Mouse (Mus musculus): ENCODE measurements at regions not wholly inside any gene's neighbourhood (a gene's known extent, or its start where the extent isn't known, plus 50 kb on each side); places are given as distances from the start of the nearest gene placed in this dataset.

DNA sequence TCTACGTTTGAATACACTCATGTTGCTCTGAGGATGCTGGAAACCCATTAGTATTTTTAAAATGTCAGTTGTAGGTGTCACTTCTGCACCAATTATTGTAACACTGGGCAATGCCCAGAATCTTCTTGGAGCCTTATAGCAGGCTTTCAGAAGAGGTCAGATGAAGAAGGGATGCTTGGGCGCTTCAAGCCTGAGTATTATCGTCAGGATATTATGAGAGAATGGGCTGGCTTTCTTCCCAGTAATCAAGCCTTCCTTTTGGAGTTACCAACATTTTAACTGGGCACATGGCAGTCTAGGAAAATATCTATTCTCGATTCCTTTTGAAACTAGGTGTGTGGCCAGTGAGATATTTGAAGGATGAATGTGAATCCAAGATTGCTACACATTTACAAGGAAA lies 77.0 kb upstream of the Cacna1e start:
- Histone ChIP-seq H3K36me3 (ENCODE audit: control insufficient read depth, insufficient read depth) (no peaks in the 10 kb centered on the region), H3K27ac (ENCODE audit: low read length) (no peak overlapping the region), H3K4me3 (ENCODE audit: low read length) (no peak overlapping the region), H3K27me3 (ENCODE audit: control insufficient read depth, insufficient read depth, low read length) (no peaks in the 10 kb centered on the region), H3K4me2 (ENCODE audit: low read depth, low read length) (no peak overlapping the region), H3K9me3 (replicated peaks; ENCODE audit: control insufficient read depth, low read length) (no peaks in the 10 kb centered on the region), H3K9ac (ENCODE audit: low read length) (no peak overlapping the region), H3K4me1 (ENCODE audit: control insufficient read depth, insufficient read depth, low read length) (no peaks in the 10 kb centered on the region)
- no peak for ATAC-seq (replicated peaks; ENCODE audit: extremely low read depth, insufficient read depth, low FRiP score)
- WGBS = 64% methylated on average over 4 of the region's 4 CpGs

- no peak overlapping the region for H3K27ac ChIP-seq (ENCODE audit: low read length)
- H3K4me3 ChIP-seq (ENCODE audit: low read length) = no peak overlapping the region
- no peaks in the 10 kb centered on the region for H3K9me3 ChIP-seq (replicated peaks; ENCODE audit: control insufficient read depth, low read length)
- H3K27me3 ChIP-seq (ENCODE audit: control insufficient read depth, insufficient read depth, low read length) = no peaks in the 10 kb centered on the region
- no peaks in the 10 kb centered on the region for H3K36me3 ChIP-seq (ENCODE audit: control insufficient read depth, insufficient read depth)
- H3K4me2 ChIP-seq (ENCODE audit: low read depth, low read length) = no peak overlapping the region
- 77% methylated on average over 5 of the region's 5 CpGs for WGBS
- H3K9ac ChIP-seq (ENCODE audit: low read length) = no peak overlapping the region
- ATAC-seq (replicated peaks; ENCODE audit: extremely low read depth, insufficient read depth, low FRiP score) = no peak
- H3K4me1 ChIP-seq (ENCODE audit: control insufficient read depth, insufficient read depth, low read length) = no peaks in the 10 kb centered on the region
Measured at GRCm38 (mm10) chr1:154956625-154957031, 72.3 kb upstream of the Cacna1e start.

DNA sequence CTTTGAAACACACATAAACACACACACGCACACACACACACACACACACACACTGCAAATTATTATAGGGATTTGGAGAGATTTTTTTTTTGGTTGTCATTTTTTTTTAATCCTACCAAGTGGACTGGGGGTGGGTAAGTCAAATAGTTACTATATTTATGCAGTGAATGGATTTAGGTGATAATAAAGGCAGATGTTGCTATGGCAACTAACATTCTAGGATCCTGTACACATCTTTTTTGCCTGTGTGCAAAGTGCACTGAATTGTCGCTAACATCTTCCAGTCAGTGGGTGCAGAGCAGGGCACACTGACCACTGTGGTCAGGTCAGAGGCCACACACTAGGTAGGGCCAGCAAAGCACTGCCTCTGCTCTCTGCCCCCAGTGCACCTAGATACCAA lies 68.4 kb upstream of the Cacna1e start:
- H3K4me3 ChIP-seq (ENCODE audit: low read length) = no peak overlapping the region
- H3K9me3 ChIP-seq (replicated peaks; ENCODE audit: control insufficient read depth, low read length) = no peaks in the 10 kb centered on the region
- H3K36me3 ChIP-seq (ENCODE audit: control insufficient read depth, insufficient read depth) = no peaks in the 10 kb centered on the region
- H3K9ac ChIP-seq (ENCODE audit: low read length) = no peak overlapping the region
- no peak overlapping the region for H3K4me2 ChIP-seq (ENCODE audit: low read depth, low read length)
- H3K27me3 ChIP-seq (ENCODE audit: control insufficient read depth, insufficient read depth, low read length) = no peaks in the 10 kb centered on the region
- 77% methylated on average over 2 of the region's 2 CpGs for WGBS
- no peak overlapping the region for H3K27ac ChIP-seq (ENCODE audit: low read length)
- no peaks in the 10 kb centered on the region for H3K4me1 ChIP-seq (ENCODE audit: control insufficient read depth, insufficient read depth, low read length)
- no peak for ATAC-seq (replicated peaks; ENCODE audit: extremely low read depth, insufficient read depth, low FRiP score)
